Mouse (Mus musculus): ENCODE data around the gene Bace2.

DNA sequence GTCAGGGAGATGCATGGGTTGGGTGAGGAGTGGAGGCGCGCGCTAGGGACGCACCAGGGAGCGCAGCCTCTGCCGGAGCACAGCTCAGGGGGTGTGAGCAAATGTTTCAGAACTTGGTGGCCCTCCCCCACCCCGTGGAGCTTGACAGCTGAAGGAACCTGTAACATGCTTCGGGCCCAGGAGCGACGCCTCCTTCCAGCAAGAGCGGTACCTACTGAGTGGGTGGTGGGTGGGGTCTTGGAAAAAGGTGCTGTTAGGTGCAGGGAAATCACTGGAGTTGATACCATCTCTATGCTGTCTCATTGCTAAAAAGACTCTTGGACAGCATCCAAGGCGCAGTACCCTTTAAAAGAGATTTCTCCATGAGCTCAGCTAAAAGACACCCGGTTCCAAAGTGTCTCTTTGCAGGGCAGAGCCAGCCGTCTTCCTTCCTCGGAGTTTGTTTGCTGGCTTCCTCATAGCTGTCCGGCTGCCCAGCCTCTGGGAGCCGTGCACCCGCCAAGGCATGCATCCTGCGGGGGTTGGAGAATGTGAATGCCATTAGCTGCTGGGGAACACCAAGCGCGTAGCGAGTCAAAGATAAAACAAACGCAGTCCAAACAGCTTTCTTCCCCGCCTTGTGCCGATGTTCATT, 763 bp downstream of the Bace2 start:
- TF ChIP-seq POLR2A (IDR thresholded peaks at IDR 0.05; ENCODE audit: low read depth, low read length) (no peak), CTCF (conservative IDR thresholded peaks at IDR 0.05; ENCODE audit: insufficient read depth, insufficient read length, low read depth, low read length) (no peak)
